Mouse (Mus musculus): ENCODE data around the gene Mapkap1. TPM values are rescaled to one million over a fixed set of nuclear protein-coding genes. Genes with fewer than 3 reads are reported as not detected.

Mapkap1 gene
- total RNA-seq, 2 experiments from 2014 or later, result 63.4 to 68.0 TPM

- intact Hi-C loops (cut with DNase I), result no loop called here
- DNase-seq (ENCODE audit: low spot score), result no peak
Observed at GRCm38 (mm10) chr2:34621485-34621884, 214.9 kb downstream of the Mapkap1 start.

- intact Hi-C loops (cut with DNase I), result no loop called here
- DNase-seq (ENCODE audit: low spot score), result no peak
Observed at GRCm38 (mm10) chr2:34622518-34622917, 215.9 kb downstream of the Mapkap1 start.

GRCm38 (mm10) chr2:34623181-34623580 lies 216.6 kb downstream of the Mapkap1 start:
- intact Hi-C loops (cut with DNase I), result no loop called here
- no peak for DNase-seq (ENCODE audit: low spot score)

GRCm38 (mm10) chr2:34624076-34624475 lies 217.5 kb downstream of the Mapkap1 start:
- intact Hi-C loops (cut with DNase I), result no loop called here
- DNase-seq (ENCODE audit: low spot score), result no peak

- intact Hi-C loops (cut with DNase I), result loop anchor here (5.0 kb wide), 1 partner anchor 190 kb away; no protein-coding TSS in a partner anchor
- no peak for DNase-seq (ENCODE audit: low spot score)
Observed at GRCm38 (mm10) chr2:34627328-34628226, 221.0 kb downstream of the Mapkap1 start.

- no peak for DNase-seq (ENCODE audit: low spot score)
- intact Hi-C loops (cut with DNase I), result loop anchor here (5.0 kb wide), 1 partner anchor 192 kb away; no protein-coding TSS in a partner anchor
Observed at GRCm38 (mm10) chr2:34628903-34629540, 222.5 kb downstream of the Mapkap1 start.

- DNase-seq (ENCODE audit: low spot score), result no peak
- intact Hi-C loops (cut with DNase I), result loop anchor here (5.0 to 10.0 kb wide), 2 partner anchors 192 to 885 kb away; no protein-coding TSS in a partner anchor
Observed at GRCm38 (mm10) chr2:34629758-34630157, 223.2 kb downstream of the Mapkap1 start.

- DNase-seq (ENCODE audit: low spot score), result no peak
- intact Hi-C loops (cut with DNase I), result loop anchor here (10.0 kb wide), 1 partner anchor 886 kb away; no protein-coding TSS in a partner anchor
Observed at GRCm38 (mm10) chr2:34630445-34630844, 223.9 kb downstream of the Mapkap1 start.

- intact Hi-C loops (cut with DNase I), result loop anchor here (10.0 kb wide), 1 partner anchor 887 kb away; no protein-coding TSS in a partner anchor
Observed at GRCm38 (mm10) chr2:34632051-34632450, 225.5 kb downstream of the Mapkap1 start.

GRCm38 (mm10) chr2:34635249-34636165 lies 228.9 kb downstream of the Mapkap1 start:
- intact Hi-C loops (cut with DNase I), result loop anchor here (5.0 to 10.0 kb wide), 3 partner anchors 108 to 891 kb away; no protein-coding TSS in a partner anchor

More at GRCm38 (mm10) chr2:34632051-34632450, 225.5 kb downstream of the Mapkap1 start:
- no peak for DNase-seq (ENCODE audit: low spot score)

GRCm38 (mm10) chr2:34638955-34639650 lies 232.5 kb downstream of the Mapkap1 start:
- intact Hi-C loops (cut with DNase I), result loop anchor here (2.0 to 10.0 kb wide), 4 partner anchors 112 to 894 kb away; no protein-coding TSS in a partner anchor
- peak; percentile 57 for DNase-seq (ENCODE audit: low spot score)

More at GRCm38 (mm10) chr2:34635249-34636165, 228.9 kb downstream of the Mapkap1 start:
- no peak for DNase-seq (ENCODE audit: low spot score)

- DNase-seq (ENCODE audit: low spot score), result no peak
- intact Hi-C loops (cut with DNase I), result loop anchor here (2.0 to 10.0 kb wide), 5 partner anchors 112 to 895 kb away; partner anchors contain the start of gene Pbx3
Observed at GRCm38 (mm10) chr2:34639725-34640124, 233.2 kb downstream of the Mapkap1 start.

- intact Hi-C loops (cut with DNase I), result loop anchor here (10.0 kb wide), 1 partner anchor 268 kb away; the partner anchor contains the start of gene Pbx3
Observed at GRCm38 (mm10) chr2:34642351-34642750, 235.8 kb downstream of the Mapkap1 start.

GRCm38 (mm10) chr2:34644571-34645526 lies 238.3 kb downstream of the Mapkap1 start:
- intact Hi-C loops (cut with DNase I), result loop anchor here (10.0 kb wide), 1 partner anchor 270 kb away; the partner anchor contains the start of gene Pbx3
- no peak for DNase-seq (ENCODE audit: low spot score)

More at GRCm38 (mm10) chr2:34642351-34642750, 235.8 kb downstream of the Mapkap1 start:
- DNase-seq (ENCODE audit: low spot score), result no peak

- intact Hi-C loops (cut with DNase I), result loop anchor here (10.0 kb wide), 1 partner anchor 271 kb away; the partner anchor contains the start of gene Pbx3
- DNase-seq (ENCODE audit: low spot score), result peak; percentile 24
Observed at GRCm38 (mm10) chr2:34645851-34646540, 239.4 kb downstream of the Mapkap1 start.

GRCm38 (mm10) chr2:34646541-34646865 lies 239.9 kb downstream of the Mapkap1 start:
- intact Hi-C loops (cut with DNase I), result loop anchor here (10.0 kb wide), 1 partner anchor 272 kb away; the partner anchor contains the start of gene Pbx3
- DNase-seq (ENCODE audit: low spot score), result no peak

GRCm38 (mm10) chr2:34647410-34647809 lies 240.8 kb downstream of the Mapkap1 start:
- intact Hi-C loops (cut with DNase I), result loop anchor here (10.0 kb wide), 1 partner anchor 273 kb away; the partner anchor contains the start of gene Pbx3
- no peak for DNase-seq (ENCODE audit: low spot score)

All from heart, postnatal 25 days (tissue).